Mouse (Mus musculus): ENCODE measurements around the gene Smg7. TPM values are rescaled to one million over a fixed set of nuclear protein-coding genes. Genes with fewer than 3 reads are reported as not detected.
"Not testable (repeated sequence)": the region's sequence is repeated elsewhere in the genome, so short reads cannot be mapped to it uniquely, and the experiment has no call there.

Gene Smg7
- polyA plus RNA-seq, 1 experiment from 2014 or later, result 21.5 TPM

DNA sequence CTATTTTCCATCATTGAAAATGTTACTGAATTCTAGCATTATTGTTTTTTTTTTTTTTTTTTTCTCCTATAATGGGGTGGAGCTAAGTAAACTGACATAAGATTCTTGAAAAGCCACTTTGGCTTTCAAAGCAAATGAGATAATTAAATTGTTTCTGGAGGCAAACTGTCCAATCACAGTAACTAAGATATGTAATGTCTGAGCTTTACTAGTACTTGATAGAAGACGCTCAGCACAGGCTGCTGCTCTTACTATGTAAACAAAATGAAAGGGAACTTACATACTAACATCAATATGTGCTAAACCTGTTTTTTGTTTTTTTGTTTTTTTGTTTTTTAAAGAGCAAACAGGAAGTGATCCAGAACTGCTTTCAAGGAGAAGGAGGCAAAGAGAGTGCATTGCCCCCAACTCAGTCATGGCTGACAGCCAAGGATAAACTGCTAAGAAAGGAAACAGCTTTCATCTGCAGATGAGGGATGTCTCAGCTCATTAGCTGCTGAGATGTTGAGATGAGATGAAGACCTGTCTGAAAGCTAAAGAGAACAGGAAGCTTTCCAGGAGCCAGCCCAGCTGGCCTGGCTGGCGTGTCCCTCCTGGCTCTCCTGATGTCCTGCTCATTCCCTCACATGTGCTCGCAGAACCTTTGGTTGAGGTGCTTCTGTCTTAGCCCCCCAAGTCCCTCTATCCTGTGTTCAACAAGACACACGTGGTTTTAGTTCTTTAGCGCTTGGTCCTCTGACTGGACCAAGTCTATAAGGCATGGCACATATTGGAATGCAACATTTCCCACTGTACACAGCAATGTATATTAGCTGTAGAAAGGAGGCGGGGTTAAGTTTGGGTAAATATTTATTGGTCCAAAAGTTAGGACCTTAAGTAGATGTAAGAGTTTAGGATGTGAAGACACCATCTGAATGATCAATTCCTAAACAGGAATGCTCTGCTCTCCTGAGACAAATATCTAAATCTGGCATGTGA lies 11.3 kb upstream of the Smg7 start:
- H3K27ac ChIP-seq (ENCODE audit: low read length), result no peak overlapping the region
- no peak overlapping the region for H3K4me2 ChIP-seq (ENCODE audit: low read depth, low read length)
- WGBS, result 60% methylated on average over 6 of the region's 6 CpGs
- no peak for ATAC-seq (replicated peaks; ENCODE audit: extremely low read depth, insufficient read depth, low FRiP score)
- no peaks in the 10 kb centered on the region for H3K4me1 ChIP-seq (ENCODE audit: control insufficient read depth, insufficient read depth, low read length)
- H3K27me3 ChIP-seq (ENCODE audit: control insufficient read depth, insufficient read depth, low read length), result no peaks in the 10 kb centered on the region
- H3K9ac ChIP-seq (ENCODE audit: low read length), result no peak overlapping the region
- no peak overlapping the region for H3K4me3 ChIP-seq (ENCODE audit: low read length)
- H3K36me3 ChIP-seq (ENCODE audit: control insufficient read depth, insufficient read depth), result no peaks in the 10 kb centered on the region
- no peaks in the 10 kb centered on the region for H3K9me3 ChIP-seq (replicated peaks; ENCODE audit: control insufficient read depth, low read length)

DNA sequence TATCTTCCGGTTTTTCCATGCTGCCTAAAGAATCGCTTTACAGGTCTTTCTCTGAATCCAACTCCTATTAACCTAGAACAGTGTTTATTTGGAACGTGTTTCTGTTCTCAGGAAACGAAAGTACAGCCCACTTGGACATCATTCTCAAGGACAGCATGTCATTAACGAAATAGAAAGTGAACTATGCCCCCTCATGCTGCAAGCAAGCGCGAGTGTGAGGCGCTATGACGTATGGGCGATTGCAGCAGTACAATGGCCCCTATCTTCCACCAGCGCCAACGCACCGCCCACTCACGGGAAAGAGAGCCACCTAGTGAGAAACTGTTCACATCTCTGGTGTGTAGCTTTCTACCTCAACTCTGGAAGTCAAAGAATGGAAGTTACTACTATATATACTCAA lies 2.0 kb upstream of the Smg7 start:
- ATAC-seq (replicated peaks; ENCODE audit: extremely low read depth, insufficient read depth, low FRiP score), result peak; percentile 41
- Histone ChIP-seq H3K9me3 (replicated peaks; ENCODE audit: control insufficient read depth, low read length) (no peaks in the 10 kb centered on the region), H3K4me3 (ENCODE audit: low read length) (peak overlapping the region; percentile 58), H3K9ac (ENCODE audit: low read length) (peak overlapping the region; percentile 59), H3K4me1 (ENCODE audit: control insufficient read depth, insufficient read depth, low read length) (peaks cover 14% of the 10 kb centered on the region), H3K27me3 (ENCODE audit: control insufficient read depth, insufficient read depth, low read length) (no peaks in the 10 kb centered on the region), H3K27ac (ENCODE audit: low read length) (peak overlapping the region; percentile 38; the same call in 1 of the 2 replicates), H3K36me3 (ENCODE audit: control insufficient read depth, insufficient read depth) (no peaks in the 10 kb centered on the region), H3K4me2 (ENCODE audit: low read depth, low read length) (peak overlapping the region; percentile 97)
- under 1% methylated on average over 14 of the region's 14 CpGs for WGBS

DNA sequence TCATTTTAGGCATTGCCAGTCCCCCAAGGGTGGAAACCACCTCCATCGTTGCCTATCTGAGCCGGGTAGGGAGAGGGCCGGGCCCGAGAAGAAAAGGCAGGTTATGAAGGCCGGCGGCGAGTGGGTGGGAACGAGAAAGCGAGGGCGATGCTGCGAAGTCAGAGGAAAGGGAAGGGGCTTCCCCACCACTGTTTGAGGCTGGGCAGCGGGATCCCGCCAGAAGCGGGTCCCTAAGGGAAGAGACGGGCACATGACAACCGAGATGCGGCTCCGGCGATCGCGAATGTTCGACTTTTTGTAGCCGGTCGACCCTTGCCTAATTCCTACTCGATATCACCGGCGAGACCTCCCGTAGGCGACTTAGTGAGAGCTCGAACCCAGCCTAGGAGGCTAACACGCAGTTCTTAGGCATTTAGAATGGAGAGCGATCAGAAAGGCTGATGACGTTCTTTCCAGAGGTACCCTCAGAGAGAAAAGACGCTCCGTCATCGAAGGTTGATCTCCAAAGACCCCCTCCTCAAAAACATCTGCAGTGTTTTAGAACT lies 1.2 kb upstream of the Smg7 start:
- Histone ChIP-seq H3K36me3 (ENCODE audit: control insufficient read depth, insufficient read depth) (no peaks in the 10 kb centered on the region), H3K4me1 (ENCODE audit: control insufficient read depth, insufficient read depth, low read length) (peaks cover 14% of the 10 kb centered on the region), H3K4me2 (ENCODE audit: low read depth, low read length) (peak overlapping the region; percentile 97), H3K9me3 (replicated peaks; ENCODE audit: control insufficient read depth, low read length) (no peaks in the 10 kb centered on the region), H3K4me3 (ENCODE audit: low read length) (peak overlapping the region; percentile 95), H3K27ac (ENCODE audit: low read length) (peak overlapping the region; percentile 99), H3K27me3 (ENCODE audit: control insufficient read depth, insufficient read depth, low read length) (no peaks in the 10 kb centered on the region), H3K9ac (ENCODE audit: low read length) (peak overlapping the region; percentile 95)
- under 1% methylated on average over 36 of the region's 36 CpGs for WGBS
- ATAC-seq (replicated peaks; ENCODE audit: extremely low read depth, insufficient read depth, low FRiP score), result no peak

DNA sequence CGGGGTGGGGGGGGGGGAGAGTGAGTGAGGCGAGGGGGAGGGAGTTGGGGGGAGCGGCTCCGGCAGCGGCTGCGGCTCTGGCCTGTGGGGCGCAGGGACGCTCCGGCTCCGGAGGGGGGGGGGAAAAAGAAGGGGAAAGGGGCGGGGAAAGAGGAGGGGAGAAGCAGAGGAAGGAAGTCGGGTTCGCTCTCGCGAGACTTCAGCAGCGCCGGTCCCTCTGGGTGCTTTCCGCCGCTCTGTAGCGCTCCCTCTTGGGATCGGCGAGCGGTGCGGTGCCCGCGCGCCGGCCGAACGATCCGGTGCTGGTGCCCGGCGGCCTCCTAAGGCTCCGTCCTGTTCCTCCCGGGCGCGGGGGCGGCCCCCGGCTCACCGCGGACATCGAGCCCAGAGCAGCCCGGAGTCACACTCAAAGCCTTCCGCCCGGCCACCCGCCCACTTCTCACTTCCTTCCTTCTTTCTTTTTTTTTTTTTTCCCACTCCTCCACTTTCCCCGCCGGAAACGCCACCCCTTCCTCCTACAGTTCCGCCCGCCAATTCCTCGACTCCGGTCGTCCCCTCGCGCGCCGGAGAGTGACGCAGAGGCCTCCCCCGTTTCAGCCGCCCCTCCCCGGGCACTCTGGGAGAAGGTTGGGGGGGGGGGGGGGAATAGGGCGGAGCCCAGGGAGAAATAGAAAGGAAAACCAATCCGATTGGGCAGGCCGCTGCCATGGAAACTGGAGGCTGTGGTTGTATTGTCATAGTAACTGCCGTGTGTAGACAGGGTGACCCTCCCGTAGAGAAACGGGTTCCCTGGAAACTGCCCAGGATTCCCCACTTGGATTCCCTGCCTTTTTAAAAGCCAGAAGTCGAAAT lies 445 bp upstream of the Smg7 start:
- under 1% methylated on average over 58 of the region's 69 CpGs for WGBS
- peak overlapping the region; percentile 95 for H3K4me3 ChIP-seq (ENCODE audit: low read length)
- peaks cover 14% of the 10 kb centered on the region for H3K4me1 ChIP-seq (ENCODE audit: control insufficient read depth, insufficient read depth, low read length)
- no peaks in the 10 kb centered on the region for H3K9me3 ChIP-seq (replicated peaks; ENCODE audit: control insufficient read depth, low read length)
- H3K9ac ChIP-seq (ENCODE audit: low read length), result peak overlapping the region; percentile 98
- H3K27me3 ChIP-seq (ENCODE audit: control insufficient read depth, insufficient read depth, low read length), result no peaks in the 10 kb centered on the region
- H3K36me3 ChIP-seq (ENCODE audit: control insufficient read depth, insufficient read depth), result no peaks in the 10 kb centered on the region
- ATAC-seq (replicated peaks; ENCODE audit: extremely low read depth, insufficient read depth, low FRiP score), result peak; percentile 83
- H3K4me2 ChIP-seq (ENCODE audit: low read depth, low read length), result peak overlapping the region; percentile 97
- peak overlapping the region; percentile 99 for H3K27ac ChIP-seq (ENCODE audit: low read length)

DNA sequence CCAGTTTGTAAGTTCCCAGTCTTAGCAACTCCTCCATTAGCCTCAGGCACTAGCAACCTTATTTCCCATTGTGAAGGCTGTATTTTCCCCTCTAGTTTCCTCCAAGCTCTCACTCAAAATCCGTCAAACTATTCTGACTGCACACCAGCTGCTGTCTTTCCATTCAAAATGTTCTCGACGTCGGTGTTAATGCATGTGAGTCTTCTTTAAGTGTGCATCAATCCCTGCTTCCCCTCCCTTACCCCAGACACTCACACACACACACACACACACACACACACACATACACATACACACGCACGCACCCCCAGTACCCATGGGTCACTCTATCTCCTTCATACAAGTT lies 1.1 kb downstream of the Smg7 start:
- Histone ChIP-seq H3K4me3 (ENCODE audit: low read length) (peak overlapping the region; percentile 95), H3K36me3 (ENCODE audit: control insufficient read depth, insufficient read depth) (no peaks in the 10 kb centered on the region), H3K4me2 (ENCODE audit: low read depth, low read length) (peak overlapping the region; percentile 92), H3K9me3 (replicated peaks; ENCODE audit: control insufficient read depth, low read length) (no peaks in the 10 kb centered on the region), H3K9ac (ENCODE audit: low read length) (peak overlapping the region; percentile 98), H3K27me3 (ENCODE audit: control insufficient read depth, insufficient read depth, low read length) (no peaks in the 10 kb centered on the region), H3K4me1 (ENCODE audit: control insufficient read depth, insufficient read depth, low read length) (peaks cover 14% of the 10 kb centered on the region), H3K27ac (ENCODE audit: low read length) (peak overlapping the region; percentile 97)
- no peak for ATAC-seq (replicated peaks; ENCODE audit: extremely low read depth, insufficient read depth, low FRiP score)
- WGBS, result 2% methylated on average over 6 of the region's 6 CpGs

DNA sequence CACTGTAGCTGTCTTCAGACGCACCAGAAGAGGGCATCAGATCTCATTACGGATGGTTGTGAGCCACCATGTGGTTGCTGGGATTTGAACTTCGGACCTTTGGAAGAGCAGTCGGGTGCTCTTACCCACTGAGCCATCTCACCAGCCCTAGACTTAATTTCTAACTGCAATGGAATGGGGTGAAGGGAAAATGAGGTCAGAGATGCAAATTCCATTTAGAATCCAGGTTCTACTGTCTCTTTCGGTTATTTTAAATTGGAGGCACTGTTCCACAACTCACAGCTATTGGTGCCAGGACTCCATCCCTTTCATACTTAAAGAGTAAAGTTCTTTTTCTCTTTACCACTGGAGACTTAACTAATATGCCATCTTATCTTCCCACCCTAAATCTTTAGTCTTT lies 14.4 kb downstream of the Smg7 start:
- not testable (repeated sequence) for H3K27me3 ChIP-seq (ENCODE audit: control insufficient read depth, insufficient read depth, low read length); ATAC-seq (replicated peaks; ENCODE audit: extremely low read depth, insufficient read depth, low FRiP score); H3K9ac ChIP-seq (ENCODE audit: low read length); H3K4me2 ChIP-seq (ENCODE audit: low read depth, low read length); H3K27ac ChIP-seq (ENCODE audit: low read length); H3K4me3 ChIP-seq (ENCODE audit: low read length); H3K36me3 ChIP-seq (ENCODE audit: control insufficient read depth, insufficient read depth); H3K4me1 ChIP-seq (ENCODE audit: control insufficient read depth, insufficient read depth, low read length); H3K9me3 ChIP-seq (replicated peaks; ENCODE audit: control insufficient read depth, low read length)
- 86% methylated on average over 3 of the region's 5 CpGs for WGBS

DNA sequence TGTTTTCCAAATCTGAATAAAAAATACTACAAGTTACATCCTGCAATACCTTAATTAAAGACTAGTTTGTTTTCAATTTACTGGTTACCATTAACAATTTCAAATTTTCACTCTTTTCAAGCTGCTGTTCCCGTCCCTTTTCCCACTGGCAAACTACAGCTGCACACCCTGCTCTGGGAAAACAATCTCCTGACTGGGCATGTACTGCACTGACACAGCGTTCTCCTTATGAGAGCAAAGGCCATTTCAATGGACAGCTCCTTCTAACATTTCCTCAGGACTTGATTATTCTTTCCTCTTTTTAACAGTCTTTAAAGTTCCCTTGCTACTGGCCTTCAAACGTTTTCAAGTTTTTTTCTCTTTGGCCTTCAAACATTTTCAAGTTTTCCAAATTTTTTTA lies 31.4 kb downstream of the Smg7 start:
- H3K9ac ChIP-seq (ENCODE audit: low read length), result no peak overlapping the region
- no peak for ATAC-seq (replicated peaks; ENCODE audit: extremely low read depth, insufficient read depth, low FRiP score)
- H3K4me1 ChIP-seq (ENCODE audit: control insufficient read depth, insufficient read depth, low read length), result peaks cover 6% of the 10 kb centered on the region
- H3K27me3 ChIP-seq (ENCODE audit: control insufficient read depth, insufficient read depth, low read length), result no peaks in the 10 kb centered on the region
- H3K9me3 ChIP-seq (replicated peaks; ENCODE audit: control insufficient read depth, low read length), result no peaks in the 10 kb centered on the region
- no peak overlapping the region for H3K4me2 ChIP-seq (ENCODE audit: low read depth, low read length)
- no peak overlapping the region for H3K4me3 ChIP-seq (ENCODE audit: low read length)
- WGBS, result 76% methylated on average over 3 of the region's 3 CpGs
- no peak overlapping the region for H3K27ac ChIP-seq (ENCODE audit: low read length)
- H3K36me3 ChIP-seq (ENCODE audit: control insufficient read depth, insufficient read depth), result peaks cover 15% of the 10 kb centered on the region

DNA sequence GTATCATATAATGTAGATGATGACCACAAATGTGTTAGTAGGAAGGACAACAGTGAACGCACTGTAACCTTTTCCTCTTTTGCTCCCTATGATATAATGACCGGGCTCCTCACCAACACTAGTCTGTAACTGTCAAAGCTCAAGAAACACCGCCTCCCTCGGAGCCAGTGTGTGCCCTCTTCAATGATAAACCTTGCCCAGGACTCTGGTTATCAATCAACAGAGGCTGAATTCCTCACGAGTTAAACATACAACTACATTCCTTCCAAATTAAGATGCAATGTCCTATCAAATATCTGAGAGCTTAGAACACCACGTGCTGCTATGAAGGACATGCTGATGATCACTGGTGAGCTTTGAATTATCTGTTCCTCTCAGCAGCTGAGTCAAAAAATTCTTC lies 32.5 kb downstream of the Smg7 start:
- no peak overlapping the region for H3K9ac ChIP-seq (ENCODE audit: low read length)
- H3K27me3 ChIP-seq (ENCODE audit: control insufficient read depth, insufficient read depth, low read length), result no peaks in the 10 kb centered on the region
- ATAC-seq (replicated peaks; ENCODE audit: extremely low read depth, insufficient read depth, low FRiP score), result no peak; the same call in 1 of the 2 replicates
- no peak overlapping the region for H3K27ac ChIP-seq (ENCODE audit: low read length)
- 40% methylated on average over 6 of the region's 6 CpGs for WGBS
- H3K9me3 ChIP-seq (replicated peaks; ENCODE audit: control insufficient read depth, low read length), result no peaks in the 10 kb centered on the region
- H3K4me3 ChIP-seq (ENCODE audit: low read length), result no peak overlapping the region
- H3K4me2 ChIP-seq (ENCODE audit: low read depth, low read length), result no peak overlapping the region
- peaks cover 23% of the 10 kb centered on the region for H3K36me3 ChIP-seq (ENCODE audit: control insufficient read depth, insufficient read depth)
- peaks cover 6% of the 10 kb centered on the region for H3K4me1 ChIP-seq (ENCODE audit: control insufficient read depth, insufficient read depth, low read length)
